Mouse (Mus musculus): Measurements from ENCODE around the gene Rpa1. TPM values are rescaled to one million over a fixed set of nuclear protein-coding genes. Genes with fewer than 3 reads are reported as not detected.

Gene Rpa1
- polyA plus RNA-seq (2014; fragmentation: Illumina TruSeq; extraction: RNeasy Lipid Tissue Mini Kit (QIAGEN cat#74804); ENCODE audit: low read depth, low replicate concordance) = 25.2 TPM

DNA sequence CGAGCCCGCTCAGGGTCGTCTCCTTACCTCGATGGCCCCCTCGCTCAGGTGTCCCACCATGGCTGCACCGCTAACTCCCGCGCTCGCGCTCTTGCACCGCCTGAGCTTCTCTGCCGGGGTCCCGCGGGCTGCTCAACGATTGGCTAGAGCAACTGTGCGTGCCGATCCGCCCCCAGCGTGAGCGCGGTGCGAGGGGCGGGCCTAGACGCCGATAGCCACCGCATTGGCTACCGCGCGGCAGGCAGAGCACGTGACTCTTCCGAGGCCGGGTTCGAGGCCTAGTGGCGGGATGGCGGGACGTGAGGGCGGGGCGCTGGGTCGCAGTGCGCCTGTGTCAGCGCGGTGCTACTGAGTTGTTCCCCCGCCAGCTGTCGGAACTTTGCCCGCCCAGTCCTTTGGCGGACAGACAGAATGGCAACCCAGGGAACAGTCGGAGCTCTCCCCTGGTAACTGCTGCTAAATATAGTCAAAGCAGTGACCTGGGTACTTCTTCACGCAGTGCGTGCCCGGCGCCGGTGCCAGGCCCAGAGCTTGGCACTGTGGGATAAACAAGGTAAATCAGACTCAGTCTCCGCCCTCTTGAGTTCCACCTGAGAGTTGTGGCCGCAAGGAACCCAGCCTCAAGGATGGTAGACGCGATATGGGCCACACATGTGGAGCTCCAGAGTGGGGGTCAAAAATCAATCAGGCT is at the start of gene Rpa1, which contains the start of gene Smyd4:
Rpa1 (minus strand) TSS at position 126 of the 691 bp plus-strand sequence.
Smyd4 (plus strand) TSS at position 235 of the 691 bp plus-strand sequence.

Other genes with a start within 250 kb of the Rpa1 start
- 0.28 TPM for gene Hic1, start 178.8 kb downstream of the Rpa1 start, polyA plus RNA-seq (2014; fragmentation: Illumina TruSeq; extraction: RNeasy Lipid Tissue Mini Kit (QIAGEN cat#74804); ENCODE audit: low read depth, low replicate concordance)
- 17.1 TPM for gene Ovca2, start 169.5 kb downstream of the Rpa1 start, polyA plus RNA-seq (2014; fragmentation: Illumina TruSeq; extraction: RNeasy Lipid Tissue Mini Kit (QIAGEN cat#74804); ENCODE audit: low read depth, low replicate concordance)
- gene Dph1, start 157.1 kb downstream of the Rpa1 start, polyA plus RNA-seq (2014; fragmentation: Illumina TruSeq; extraction: RNeasy Lipid Tissue Mini Kit (QIAGEN cat#74804); ENCODE audit: low read depth, low replicate concordance) = 1.3 TPM
- gene Rtn4rl1, start 154.5 kb downstream of the Rpa1 start, polyA plus RNA-seq (2014; fragmentation: Illumina TruSeq; extraction: RNeasy Lipid Tissue Mini Kit (QIAGEN cat#74804); ENCODE audit: low read depth, low replicate concordance) = 1.6 TPM
- gene Smyd4, start 109 bp upstream of the Rpa1 start, polyA plus RNA-seq (2014; fragmentation: Illumina TruSeq; extraction: RNeasy Lipid Tissue Mini Kit (QIAGEN cat#74804); ENCODE audit: low read depth, low replicate concordance) = 2.5 TPM
- gene Serpinf1, start 74.4 kb upstream of the Rpa1 start, polyA plus RNA-seq (2014; fragmentation: Illumina TruSeq; extraction: RNeasy Lipid Tissue Mini Kit (QIAGEN cat#74804); ENCODE audit: low read depth, low replicate concordance) = 1.6 TPM
- gene Serpinf2, start 91.3 kb upstream of the Rpa1 start, polyA plus RNA-seq (2014; fragmentation: Illumina TruSeq; extraction: RNeasy Lipid Tissue Mini Kit (QIAGEN cat#74804); ENCODE audit: low read depth, low replicate concordance) = not detected
- 0.06 TPM for gene Wdr81, start 106.4 kb upstream of the Rpa1 start, polyA plus RNA-seq (2014; fragmentation: Illumina TruSeq; extraction: RNeasy Lipid Tissue Mini Kit (QIAGEN cat#74804); ENCODE audit: low read depth, low replicate concordance)
- 8.8 TPM for gene Tlcd2, start 113.4 kb upstream of the Rpa1 start, polyA plus RNA-seq (2014; fragmentation: Illumina TruSeq; extraction: RNeasy Lipid Tissue Mini Kit (QIAGEN cat#74804); ENCODE audit: low read depth, low replicate concordance)
- gene Prpf8, start 138.5 kb upstream of the Rpa1 start, polyA plus RNA-seq (2014; fragmentation: Illumina TruSeq; extraction: RNeasy Lipid Tissue Mini Kit (QIAGEN cat#74804); ENCODE audit: low read depth, low replicate concordance) = 28.1 TPM
- gene Rilp, start 161.8 kb upstream of the Rpa1 start, polyA plus RNA-seq (2014; fragmentation: Illumina TruSeq; extraction: RNeasy Lipid Tissue Mini Kit (QIAGEN cat#74804); ENCODE audit: low read depth, low replicate concordance) = 0.47 TPM
- gene Scarf1, start 165.2 kb upstream of the Rpa1 start, polyA plus RNA-seq (2014; fragmentation: Illumina TruSeq; extraction: RNeasy Lipid Tissue Mini Kit (QIAGEN cat#74804); ENCODE audit: low read depth, low replicate concordance) = not detected
- gene Slc43a2, start 183.4 kb upstream of the Rpa1 start, polyA plus RNA-seq (2014; fragmentation: Illumina TruSeq; extraction: RNeasy Lipid Tissue Mini Kit (QIAGEN cat#74804); ENCODE audit: low read depth, low replicate concordance) = 2.4 TPM
- 235 TPM for gene Pitpna, start 239.8 kb upstream of the Rpa1 start, polyA plus RNA-seq (2014; fragmentation: Illumina TruSeq; extraction: RNeasy Lipid Tissue Mini Kit (QIAGEN cat#74804); ENCODE audit: low read depth, low replicate concordance)